Mouse (Mus musculus) CH12.LX (cell line): ENCODE results near the gene Coq10a. TPM values are rescaled to one million over a fixed set of nuclear protein-coding genes. Genes with fewer than 3 reads are reported as not detected.

Experiments
- DNase-seq: peaks from one replicate; pipeline ENCODE4 v3.0.0-alpha.2; 2013; ENCODE audit errors: extremely low read depth
- H3K27ac ChIP-seq: 2 replicates; pipeline ENCODE4 v1.5.1; 2012; ENCODE audit warnings: low read depth, mild to moderate bottlenecking, control low read depth, moderate library complexity; ENCODE audit not compliant: insufficient read depth
- H3K27me3 ChIP-seq: replicated peaks from 2 replicates; pipeline ENCODE3; 2012; ENCODE audit warnings: inconsistent platforms
- H3K36me3 ChIP-seq, 2 experiments: replicated peaks in 1 of 2; 2 replicates each; pipeline versions ENCODE3 to v1.6.1; 2012; ENCODE audit warnings: inconsistent platforms in 1 of 2, low read length in 1 of 2, mild to moderate bottlenecking in 1 of 2, mixed read lengths in 1 of 2, moderate library complexity in 1 of 2; ENCODE audit not compliant: control insufficient read depth in 1 of 2, insufficient read depth in 1 of 2
- H3K4me1 ChIP-seq, 2 experiments: 2 replicates each; pipeline ENCODE4 v1.6.1; 2012; ENCODE audit warnings: inconsistent platforms in 1 of 2, moderate library complexity in 1 of 2; ENCODE audit not compliant: insufficient read depth in 2 of 2, control insufficient read depth in 1 of 2
- H3K4me2 ChIP-seq: 2 replicates; pipeline ENCODE4 v1.6.1; 2012; ENCODE audit warnings: low read depth, mild to moderate bottlenecking, control low read depth; ENCODE audit not compliant: poor library complexity, insufficient read depth, severe bottlenecking
- H3K4me3 ChIP-seq, 3 experiments: fragments of 150-350 bp in 1 of 3; sonication (generic) in 1 of 3; replicated peaks in 1 of 3; 2 replicates each; pipeline versions ENCODE3 to v1.5.1; 2011 to 2012; ENCODE audit warnings: low read depth in 2 of 3, low read length in 2 of 3, mild to moderate bottlenecking in 2 of 3, moderate library complexity in 2 of 3, control low read depth in 1 of 3, improper control_type of control experiment in 1 of 3, inconsistent platforms in 1 of 3, mixed read lengths in 1 of 3; ENCODE audit not compliant: poor library complexity in 1 of 3
- H3K79me2 ChIP-seq: replicated peaks from 2 replicates; pipeline ENCODE4 v1.6.1; 2012; ENCODE audit warnings: mild to moderate bottlenecking, moderate library complexity; ENCODE audit not compliant: control insufficient read depth, poor library complexity, insufficient read depth, severe bottlenecking; ENCODE audit errors: extremely low read depth
- H3K9ac ChIP-seq: 2 replicates; pipeline ENCODE4 v1.6.1; 2012; ENCODE audit warnings: low read depth, mild to moderate bottlenecking, control low read depth, moderate library complexity; ENCODE audit not compliant: insufficient read depth
- H3K9me3 ChIP-seq: replicated peaks from 2 replicates; pipeline ENCODE3; 2012; ENCODE audit warnings: low read length, inconsistent platforms, mixed read lengths
- CTCF ChIP-seq, 2 experiments: IDR thresholded peaks in 1 of 2; conservative IDR thresholded peaks in 1 of 2; 2 replicates each; pipeline ENCODE4 v1.5.1; 2011 to 2012; ENCODE audit warnings: low read depth in 2 of 2, low read length in 2 of 2, improper control_type of control experiment in 1 of 2, inconsistent platforms in 1 of 2, mild to moderate bottlenecking in 1 of 2, moderate library complexity in 1 of 2
- E2F4 ChIP-seq: IDR thresholded peaks from 2 replicates; pipeline ENCODE4 v1.6.1; 2011; ENCODE audit warnings: low read depth, low read length, improper control_type of control experiment; ENCODE audit not compliant: insufficient replicate concordance
- EP300 ChIP-seq: IDR thresholded peaks from 2 replicates; pipeline ENCODE4 v1.6.1; 2011; ENCODE audit warnings: low read length, improper control_type of control experiment
- ETS1 ChIP-seq: conservative IDR thresholded peaks from 2 replicates; pipeline ENCODE4 v1.6.1; 2012; ENCODE audit warnings: low read depth, mild to moderate bottlenecking, inconsistent platforms, low read length, improper control_type of control experiment, moderate library complexity
- GABPA ChIP-seq: IDR thresholded peaks from 2 replicates; pipeline ENCODE4 v1.6.1; 2012; ENCODE audit warnings: low read depth, low read length, improper control_type of control experiment, inconsistent platforms; ENCODE audit not compliant: insufficient replicate concordance
- IRF4 ChIP-seq: IDR thresholded peaks from 2 replicates; pipeline ENCODE4 v1.6.1; 2014; ENCODE audit warnings: low read depth, mild to moderate bottlenecking, inconsistent platforms, low read length, improper control_type of control experiment
- JUN ChIP-seq: IDR thresholded peaks from 2 replicates; pipeline ENCODE4 v1.6.1; 2011; ENCODE audit warnings: low read depth, mild to moderate bottlenecking, low read length, improper control_type of control experiment, moderate library complexity; ENCODE audit not compliant: insufficient read depth
- JUND ChIP-seq: conservative IDR thresholded peaks from 2 replicates; pipeline ENCODE4 v1.6.1; 2011; ENCODE audit warnings: low read depth, low read length, improper control_type of control experiment
- KAT2A ChIP-seq: IDR thresholded peaks from 2 replicates; pipeline ENCODE4 v1.6.1; 2012; ENCODE audit warnings: low read length, improper control_type of control experiment, inconsistent platforms; ENCODE audit not compliant: insufficient replicate concordance
- MAFK ChIP-seq: IDR thresholded peaks from 2 replicates; pipeline ENCODE4 v1.6.1; 2011; ENCODE audit warnings: low read length, improper control_type of control experiment; ENCODE audit not compliant: insufficient replicate concordance
- MAZ ChIP-seq: IDR thresholded peaks from 2 replicates; pipeline ENCODE4 v1.6.1; 2012; ENCODE audit warnings: low read depth, mild to moderate bottlenecking, inconsistent platforms, low read length, improper control_type of control experiment, moderate library complexity
- NELFE ChIP-seq: IDR thresholded peaks from 2 replicates; pipeline ENCODE4 v1.6.1; 2011; ENCODE audit warnings: low read depth, low read length, improper control_type of control experiment
- PAX5 ChIP-seq: IDR thresholded peaks from 2 replicates; pipeline ENCODE4 v1.6.1; 2012; ENCODE audit warnings: low read length, inconsistent platforms, mixed read lengths
- POLR2AphosphoS2 ChIP-seq: IDR thresholded peaks from 2 replicates; pipeline ENCODE4 v1.6.1; 2011; ENCODE audit warnings: low read depth, low read length, improper control_type of control experiment
- RAD21 ChIP-seq: IDR thresholded peaks from 2 replicates; pipeline ENCODE4 v1.6.1; 2011; ENCODE audit warnings: low read depth, mild to moderate bottlenecking, low read length, improper control_type of control experiment, moderate library complexity
- UBTF ChIP-seq: IDR thresholded peaks from 2 replicates; pipeline ENCODE4 v1.6.1; 2012; ENCODE audit warnings: low read depth, mild to moderate bottlenecking, inconsistent platforms, low read length, improper control_type of control experiment, moderate library complexity
- ZNF384 ChIP-seq: IDR thresholded peaks from 2 replicates; pipeline ENCODE4 v1.6.1; 2012; ENCODE audit warnings: low read depth, low read length, improper control_type of control experiment, inconsistent platforms
- dilution Hi-C: fragments of 300-500 bp; cut with MboI; formaldehyde crosslinking; loops from 2 replicates; pipeline ENCODE4 v1.14.3; 2020; ENCODE audit warnings: low sequenced_read_pairs; ENCODE audit not compliant: extremely low pct_unique_long_range_greater_than_20kb, extremely low pct_ligation_motif_present
- in situ Hi-C: fragments of 300-500 bp; cut with MboI; formaldehyde crosslinking; loops from 3 replicates; pipeline ENCODE4 v1.14.3; 2019; ENCODE audit warnings: low sequenced_read_pairs, low pct_ligation_motif_present, low pct_unique_long_range_greater_than_20kb, mixed read lengths
- polyA plus RNA-seq: library from polyadenylated mRNA; unstranded; fragments of >175 nt; gene quantifications from 2 replicates; pipeline ENCODE4 v1.2.1, GENCODE M21; 2012; ENCODE audit warnings: low read depth; ENCODE audit not compliant: insufficient read length
- total RNA-seq, 2 experiments: library from RNA; depleted of rRNA; stranded (reverse); fragments of 300-350 nt in 1 of 2; fragments of >200 nt in 1 of 2; gene quantifications; 2 replicates each; pipeline ENCODE4 v1.2.3; 2012 to 2014

The Coq10a gene
- total and polyA plus RNA-seq, 3 experiments, result 7.7 to 12.1 (median 11.1) TPM

- H3K79me2 ChIP-seq, result no peaks in the 10 kb centered on the region
- H3K27ac ChIP-seq, result no peak overlapping the region
- H3K9me3 ChIP-seq, result no peaks in the 10 kb centered on the region
- H3K4me2 ChIP-seq, result no peak overlapping the region
- H3K4me3 ChIP-seq, result no peak overlapping the region
- H3K9ac ChIP-seq, result no peak overlapping the region
- DNase-seq, result no peak
- H3K27me3 ChIP-seq, result no peaks in the 10 kb centered on the region
- dilution Hi-C loops (no loop called here), in situ Hi-C loops (no loop called here)
- TF ChIP-seq PAX5 (no peak), JUN (no peak), ETS1 (no peak), KAT2A (no peak), RAD21 (no peak), MAZ (no peak), E2F4 (no peak), EP300 (no peak), IRF4 (no peak), ZNF384 (no peak), GABPA (no peak), UBTF (no peak), NELFE (no peak), CTCF (conservative IDR thresholded peaks at IDR 0.05 in 1 of 2, IDR thresholded peaks at IDR 0.05 in 1 of 2; ENCODE audit: low read depth in 2 of 2, low read length in 2 of 2) (no peak), MAFK (no peak)
- peaks cover 19 to 88% of the 10 kb centered on the region in 2 experiments for H3K36me3 ChIP-seq
- no peaks in the 10 kb centered on the region for H3K4me1 ChIP-seq
Measured at GRCm38 (mm10) chr10:128401638-128402037, 32.8 kb upstream of the Coq10a start.

- dilution Hi-C loops, result no loop called here
- no peak within 1 kb of the TSS for H3K4me3 ChIP-seq
- TF ChIP-seq E2F4 (no peak), GABPA (no peak), POLR2AphosphoS2 (no peak), JUND (no peak)
- TF ChIP-seq, all 38 proteins: peak for 0
- no peak within 1 kb of the TSS for H3K27ac ChIP-seq
- H3K4me2 ChIP-seq, result no peak within 1 kb of the TSS
- DNase-seq, result no peak
- H3K79me2 ChIP-seq, result no peaks in the 10 kb centered on the region
- H3K36me3 ChIP-seq, result peaks cover 19 to 91% of the 10 kb centered on the region in 2 experiments
- in situ Hi-C loops, result no loop called here
- H3K9ac ChIP-seq, result no peak within 1 kb of the TSS
- H3K9me3 ChIP-seq, result no peaks in the 10 kb centered on the region
- H3K27me3 ChIP-seq, result no peaks in the 10 kb centered on the region
- no peaks in the 10 kb centered on the region for H3K4me1 ChIP-seq
Measured at GRCm38 (mm10) chr10:128401056-128401455, 32.3 kb upstream of the Coq10a start, which contains the start of gene Slc39a5. Gene Slc39a5 (minus strand): TSS chr10:128401229.
